ENCODE assay signal across 8 mouse cellular contexts in the genomic region with DNA sequence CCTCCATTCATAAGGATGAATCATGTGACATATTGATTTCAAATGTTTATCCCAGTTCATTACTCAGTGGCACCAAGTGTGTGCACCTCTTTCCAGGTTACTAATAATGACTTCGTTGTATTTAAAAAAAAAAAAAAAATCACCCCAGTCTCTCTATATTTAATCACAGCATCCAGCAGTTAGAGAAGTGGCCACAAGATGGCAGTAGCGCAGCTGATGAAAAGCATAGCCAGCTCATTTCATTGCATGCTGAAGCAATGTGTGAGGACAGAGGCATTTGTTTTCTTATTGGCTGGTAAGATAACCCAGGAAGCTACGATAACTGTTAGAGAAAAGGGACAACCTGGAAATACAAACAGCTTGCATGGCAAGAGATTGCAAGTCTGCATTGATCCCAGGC.
DNase-seq lines count a peak whose midpoint lies in the region; ATAC-seq and TF ChIP-seq lines count a peak whose summit lies in the region.
"Not testable (repeated sequence)": the region's sequence is repeated elsewhere in the genome, so short reads cannot be mapped to it uniquely, and the experiment has no call there.

No protein-coding gene starts in this region.

- not testable (repeated sequence) for TF ChIP-seq POLR2A in heart, adult 2 months (IDR thresholded peaks at IDR 0.05; ENCODE audit: insufficient read depth, low read depth, low read length)

- H3K9ac ChIP-seq in heart, adult 2 months (ENCODE audit: low read depth, low read length), result not testable (repeated sequence)

- peak; percentile 23 to 35 for DNase-seq in cerebellum, postnatal 4 days (ENCODE audit: low spot score in 2 of 2)
- DNase-seq in heart, adult 2 months, result not testable (repeated sequence)
- peak; percentile 13 for DNase-seq in kidney, adult 18-20 months
- peak; percentile 13 to 47 for DNase-seq in layer of hippocampus, postnatal 25 days (ENCODE audit: extremely low spot score in 1 of 2, low spot score in 1 of 2)
- peak; percentile 31 to 55 for DNase-seq in right cerebral cortex, adult 2 months (ENCODE audit: low spot score in 2 of 2)
- peak; percentile 16 for DNase-seq in urinary bladder, postnatal 14 days (ENCODE audit: low spot score)

- not testable (repeated sequence) for H3K36me3 ChIP-seq in heart, adult 2 months (ENCODE audit: control insufficient read depth, insufficient read depth, low read length)

- ATAC-seq in activated CD4-positive, CD25-positive, alpha-beta regulatory T cell, adult 4 months, result peak; percentile 72
- ATAC-seq in megakaryocyte, adult 5-6 weeks (ENCODE audit: poor library complexity, severe bottlenecking), result peak; percentile 80

- TF ChIP-seq EP300 in heart, adult 2 months (IDR thresholded peaks at IDR 0.05; ENCODE audit: insufficient read depth, low read depth, low read length), result not testable (repeated sequence)

- not testable (repeated sequence) for H3K79me2 ChIP-seq in heart, adult 2 months (replicated peaks; ENCODE audit: control insufficient read depth, insufficient read depth, low read length)

- H3K27ac ChIP-seq in heart, adult 2 months, result not testable (repeated sequence)

- not testable (repeated sequence) for H3K4me1 ChIP-seq in heart, adult 2 months (ENCODE audit: control insufficient read depth, insufficient read depth, low read length)

- intact Hi-C loops in heart, adult 2 months (cut with DNase I), result not testable (repeated sequence)

- TF ChIP-seq CTCF in heart, adult 2 months (IDR thresholded peaks at IDR 0.05), result peak; percentile 56

- not testable (repeated sequence) for H3K27me3 ChIP-seq in heart, adult 2 months (ENCODE audit: control insufficient read depth, insufficient read depth, low read length)

- H3K4me3 ChIP-seq in heart, adult 2 months, result not testable (repeated sequence)

- 10% methylated on average over 2 of the region's 3 CpGs for WGBS in heart, adult 2 months
